ENCODE assay signal across 8 mouse cellular contexts in the genomic region with DNA sequence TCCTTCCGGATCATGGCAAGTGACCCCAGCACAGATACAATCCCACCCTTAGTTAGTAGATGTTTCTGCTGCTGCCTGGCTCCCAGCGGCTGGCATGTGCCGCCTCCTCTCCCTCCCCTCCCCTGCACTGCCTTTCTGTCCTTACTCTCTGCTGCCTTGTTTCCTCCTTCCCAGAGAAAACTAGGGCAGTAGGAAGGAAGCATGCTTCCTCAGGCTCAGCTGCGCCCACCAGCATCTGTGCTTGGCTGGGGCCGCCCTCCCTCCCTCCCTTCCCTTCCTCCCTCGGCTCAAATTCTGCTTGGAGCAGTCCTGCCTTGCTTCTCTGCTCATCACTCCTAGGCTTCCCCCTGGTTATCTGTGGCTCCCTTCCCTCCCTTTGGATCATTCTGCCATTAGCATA. TPM values are rescaled to one million over a fixed set of nuclear protein-coding genes. Genes with fewer than 3 reads are reported as not detected.
DNase-seq lines count a peak whose midpoint lies in the region; ATAC-seq and TF ChIP-seq lines count a peak whose summit lies in the region.

No protein-coding gene starts in this region.

- DNase-seq in adrenal gland, postnatal 10 days, result peak; percentile 33
- no peak for DNase-seq in adrenal gland, adult (ENCODE audit: inconsistent age in 2 of 2, low spot score in 1 of 2)
- DNase-seq in lung, embryonic 14.5 days, result peak; percentile 45
- no peak for DNase-seq in lung, adult 18-20 months
- peak; percentile 23 to 37 for DNase-seq in kidney, postnatal 36 days
- peak; percentile 64 for DNase-seq in right cerebral cortex, postnatal 14 days
- DNase-seq in thymus, adult 2 months, result no peak

- no peak for TF ChIP-seq POLR2A in thymus, adult 2 months (IDR thresholded peaks at IDR 0.05; ENCODE audit: control insufficient read depth, extremely low read depth, insufficient read depth, low read length, poor library complexity)

- no peak for TF ChIP-seq CTCF in lung, embryonic 14.5 days (IDR thresholded peaks at IDR 0.05; ENCODE audit: low read depth)
- no peak for TF ChIP-seq CTCF in thymus, adult 2 months (IDR thresholded peaks at IDR 0.05; ENCODE audit: borderline replicate concordance, control insufficient read depth, extremely low read depth, insufficient read depth, low read length, poor library complexity)

- H3K36me3 ChIP-seq in lung, embryonic 14.5 days (ENCODE audit: insufficient read depth), result no peaks in the 10 kb centered on the region
- no peaks in the 10 kb centered on the region for H3K36me3 ChIP-seq in thymus, adult 2 months (ENCODE audit: control insufficient read depth, insufficient read depth, low read length)

- H3K27ac ChIP-seq in lung, embryonic 14.5 days (ENCODE audit: low read depth), result no peak overlapping the region
- H3K27ac ChIP-seq in thymus, adult 2 months (ENCODE audit: control insufficient read depth, insufficient read depth, low read length), result no peak overlapping the region

- no peak overlapping the region for H3K9ac ChIP-seq in lung, embryonic 14.5 days

- WGBS in lung, embryonic 14.5 days, result 10% methylated on average over 6 of the region's 6 CpGs
- WGBS in thymus, adult 2 months, result 35% methylated on average over 6 of the region's 6 CpGs

- ATAC-seq in lung, embryonic 14.5 days (ENCODE audit: insufficient read depth), result peak; percentile 38; the same call in 1 of the 2 replicates
- no peak for ATAC-seq in megakaryocyte, adult 5-6 weeks (ENCODE audit: poor library complexity, severe bottlenecking)

- peaks cover 4% of the 10 kb centered on the region; the same call in 1 of the 2 replicates for H3K4me1 ChIP-seq in lung, embryonic 14.5 days (ENCODE audit: insufficient read depth)
- H3K4me1 ChIP-seq in thymus, adult 2 months (replicated peaks; ENCODE audit: control insufficient read depth, insufficient read depth, low read length), result no peaks in the 10 kb centered on the region

- 0 out of 2 replicates have a peak, but pooled peaks cover 5% of the 10 kb centered on the region for H3K27me3 ChIP-seq in lung, embryonic 14.5 days (ENCODE audit: insufficient read depth, low read length)
- H3K27me3 ChIP-seq in thymus, adult 2 months (ENCODE audit: control insufficient read depth, insufficient read depth, low read length), result no peaks in the 10 kb centered on the region

- no peak overlapping the region for H3K4me3 ChIP-seq in lung, embryonic 14.5 days (ENCODE audit: low read depth, low read length)
- no peak overlapping the region for H3K4me3 ChIP-seq in thymus, adult 2 months (ENCODE audit: control insufficient read depth, insufficient read depth, low read length)

- H3K4me2 ChIP-seq in lung, embryonic 14.5 days, result no peak overlapping the region

- no peaks in the 10 kb centered on the region for H3K9me3 ChIP-seq in lung, embryonic 14.5 days (ENCODE audit: low read depth, low read length)

RNA-seq across cellular contexts. Expression of a gene that starts 18.4 kb away (rescaled TPM):
- 1 to 10 TPM; 1.8 to 2.0 TPM for total RNA-seq in adrenal gland, postnatal 10 days (2021)
- polyA plus RNA-seq in lung, embryonic 14.5 days (2014; fragmentation: Nextera tagmentation; extraction: Ambion mirVana), result not detected in 2 replicates
- not detected in 2 replicates for total RNA-seq in megakaryocyte, adult 5-6 weeks (2015)
- not detected in 2 replicates for total RNA-seq in megakaryocyte, adult 5-6 weeks (2017)
- not detected in 2 replicates for polyA plus RNA-seq in thymus, adult 2 months (2012; rRNA removed)

RNA-seq across cellular contexts. Expression of a gene that starts 19.7 kb away (rescaled TPM):
- 10 to 100 TPM; 54.7 to 56.9 TPM for total RNA-seq in adrenal gland, postnatal 10 days (2021)
- 16.1 and 18.0 TPM in 2 replicates for polyA plus RNA-seq in lung, embryonic 14.5 days (2014; fragmentation: Nextera tagmentation; extraction: Ambion mirVana)
- total RNA-seq in megakaryocyte, adult 5-6 weeks (2015), result 4.9 and 8.1 TPM in 2 replicates
- total RNA-seq in megakaryocyte, adult 5-6 weeks (2017), result 4.4 and 6.1 TPM in 2 replicates
- 16.6 and 16.9 TPM in 2 replicates for polyA plus RNA-seq in thymus, adult 2 months (2012; rRNA removed)

RNA-seq across cellular contexts. Expression of a gene that starts 39.4 kb away (rescaled TPM):
- 10 to 100 TPM; 17.3 to 22.9 TPM for total RNA-seq in adrenal gland, postnatal 10 days (2021)
- polyA plus RNA-seq in lung, embryonic 14.5 days (2014; fragmentation: Nextera tagmentation; extraction: Ambion mirVana), result 2.6 and 3.2 TPM in 2 replicates
- total RNA-seq in megakaryocyte, adult 5-6 weeks (2015), result 0.21 and 0.40 TPM in 2 replicates
- total RNA-seq in megakaryocyte, adult 5-6 weeks (2017), result 0.04 TPM in 1 of 2 replicates, not detected in the other
- 2.2 and 2.7 TPM in 2 replicates for polyA plus RNA-seq in thymus, adult 2 months (2012; rRNA removed)

RNA-seq across cellular contexts. Expression of a gene that starts 46.9 kb away (rescaled TPM):
- 10 to 100 TPM; 12.3 to 13.4 TPM for total RNA-seq in adrenal gland, postnatal 10 days (2021)
- polyA plus RNA-seq in lung, embryonic 14.5 days (2014; fragmentation: Nextera tagmentation; extraction: Ambion mirVana), result 24.1 and 24.4 TPM in 2 replicates
- total RNA-seq in megakaryocyte, adult 5-6 weeks (2015), result not detected in 2 replicates
- total RNA-seq in megakaryocyte, adult 5-6 weeks (2017), result not detected in 2 replicates
- 0.24 and 0.60 TPM in 2 replicates for polyA plus RNA-seq in thymus, adult 2 months (2012; rRNA removed)

Comparison
In these comparisons a context has a peak if more than half of its experiments do, and no peak if none do; other contexts are left out.
1. DNase-seq: peak in adrenal gland, postnatal 10 days (single experiment), lung, embryonic 14.5 days (single experiment), kidney, postnatal 36 days (2 of 2) and right cerebral cortex, postnatal 14 days (single experiment); none in adrenal gland, adult (0 of 2), lung, adult 18-20 months (0 of 2) and thymus, adult 2 months (single experiment).
2. RNA of a gene that starts 19.7 kb away (total RNA-seq): 54.7 to 56.9 TPM in adrenal gland, postnatal 10 days; 4.4 to 8.1 TPM in megakaryocyte, adult 5-6 weeks; every median in the first group is over 4 times any median in the second.
3. RNA of a gene that starts 39.4 kb away (total RNA-seq): 17.3 to 22.9 TPM in adrenal gland, postnatal 10 days; 0.04 to 0.40 TPM in megakaryocyte, adult 5-6 weeks; every median in the first group is over 10 times any median in the second.